Mouse (Mus musculus): Measurements from ENCODE around the gene Sf3b1. TPM values are rescaled to one million over a fixed set of nuclear protein-coding genes. Genes with fewer than 3 reads are reported as not detected.
A peak's percentile ranks its signal among the peaks of the same experiment; 100 is the strongest.
"Not testable (repeated sequence)": the region's sequence is repeated elsewhere in the genome, so short reads cannot be mapped to it uniquely, and the experiment has no call there.

Sf3b1 gene
- 146 and 149 TPM in 2 replicates for polyA plus RNA-seq (2015; fragmentation: Nextera tagmentation; extraction: Ambion mirVana)

DNA sequence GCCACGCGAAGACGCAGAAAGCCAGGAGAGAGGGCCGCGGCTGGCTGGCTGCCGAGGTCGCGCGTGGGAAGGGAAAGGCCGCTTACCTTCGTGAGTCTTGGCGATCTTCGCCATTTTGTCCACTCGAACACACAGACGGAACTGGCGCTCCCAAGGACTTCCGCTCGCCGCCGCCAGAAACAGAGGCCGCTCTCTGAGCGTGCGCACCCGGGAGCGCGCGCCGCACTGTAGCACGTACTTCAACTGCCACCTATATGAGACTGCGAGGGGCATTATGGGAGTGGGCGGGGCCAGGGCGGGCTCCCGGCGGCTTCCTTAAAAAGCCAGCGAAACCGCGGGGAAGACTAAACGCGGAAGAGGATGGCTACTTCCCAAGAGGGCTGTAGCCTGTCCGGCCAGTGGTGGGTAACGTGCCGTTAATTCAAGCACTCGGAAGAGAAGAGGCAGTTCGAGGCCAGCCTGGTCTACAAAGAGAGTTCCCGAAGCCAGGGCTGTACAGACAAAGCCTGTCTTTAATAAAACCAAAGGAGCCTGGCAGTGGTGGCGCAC is at the start of gene Sf3b1:
Gene Sf3b1 (minus strand): TSS at position 229 of the 549 bp plus-strand sequence.
- Histone ChIP-seq H3K4me1 (replicated peaks; ENCODE audit: control insufficient read depth, insufficient read depth, low read length) (0 out of 2 replicates have a peak, but pooled peaks cover 2% of the 10 kb centered on the region), H3K27ac (ENCODE audit: low read depth, low read length) (peak within 1 kb of the TSS; percentile 96), H3K4me3 (ENCODE audit: low read depth, low read length) (peak within 1 kb of the TSS; percentile 94), H3K9me3 (ENCODE audit: control insufficient read depth) (no peaks in the 10 kb centered on the region), H3K27me3 (replicated peaks; ENCODE audit: control insufficient read depth, insufficient read depth, low read length) (no peaks in the 10 kb centered on the region), H3K4me2 (replicated peaks; ENCODE audit: low read depth) (peak within 1 kb of the TSS; percentile 70), H3K9ac (ENCODE audit: low read depth, low read length) (peak within 1 kb of the TSS; percentile 98), H3K36me3 (ENCODE audit: control insufficient read depth, insufficient read depth) (no peaks in the 10 kb centered on the region)
- peak; percentile 98 for ATAC-seq
- no peak for TF ChIP-seq CTCF (IDR thresholded peaks at IDR 0.05; ENCODE audit: low read depth)
- WGBS, result 1% methylated on average over 46 of the region's 46 CpGs

GRCm38 (mm10) chr1:55076395-55076743 is 49.1 kb upstream of the Sf3b1 start:
- Histone ChIP-seq H3K27ac (ENCODE audit: low read depth, low read length) (no peak overlapping the region), H3K4me2 (replicated peaks; ENCODE audit: low read depth) (no peak overlapping the region), H3K9ac (ENCODE audit: low read depth, low read length) (no peak overlapping the region), H3K4me3 (ENCODE audit: low read depth, low read length) (no peak overlapping the region), H3K9me3 (ENCODE audit: control insufficient read depth) (no peaks in the 10 kb centered on the region), H3K36me3 (ENCODE audit: control insufficient read depth, insufficient read depth) (peaks cover 30% of the 10 kb centered on the region), H3K4me1 (replicated peaks; ENCODE audit: control insufficient read depth, insufficient read depth, low read length) (no peaks in the 10 kb centered on the region), H3K27me3 (replicated peaks; ENCODE audit: control insufficient read depth, insufficient read depth, low read length) (no peaks in the 10 kb centered on the region)
- no peak for ATAC-seq
- no peak for TF ChIP-seq CTCF (IDR thresholded peaks at IDR 0.05; ENCODE audit: low read depth)

DNA sequence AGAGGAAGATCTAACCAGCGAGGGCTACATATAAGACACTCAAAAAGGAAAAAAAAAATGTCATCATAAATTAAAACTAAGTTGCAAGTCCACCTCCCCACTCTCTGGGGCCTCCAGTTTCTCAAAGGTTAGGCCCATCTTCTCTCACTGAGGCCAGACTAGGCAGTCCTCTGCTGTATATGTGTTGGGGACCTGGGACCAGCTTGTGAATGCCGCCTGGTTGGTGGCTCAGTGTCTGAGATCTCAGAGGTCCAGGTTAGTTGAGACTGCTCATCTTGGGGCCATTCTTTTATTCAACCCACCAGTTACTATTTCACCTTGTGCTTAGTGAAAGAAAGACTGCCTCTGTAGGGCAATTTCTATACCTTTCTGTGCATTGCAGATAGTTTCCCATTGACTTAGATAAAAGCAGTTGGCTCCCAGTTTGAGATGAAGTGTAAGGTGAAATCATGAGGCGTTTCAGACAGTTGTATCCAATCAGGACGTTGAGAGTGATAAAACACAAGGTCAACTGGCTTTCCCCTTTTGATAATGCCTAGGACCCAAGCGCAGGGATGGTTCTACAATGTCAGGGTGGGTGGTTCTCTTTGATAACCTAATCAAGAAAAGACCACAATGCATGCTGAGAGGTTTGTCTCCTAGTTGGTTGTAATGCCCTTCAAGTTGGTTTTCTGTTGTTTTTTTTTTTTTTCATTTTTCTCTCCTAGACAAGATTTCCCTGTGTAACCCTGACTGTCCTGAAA is 48.5 kb upstream of the Sf3b1 start:
- no peak overlapping the region for H3K4me2 ChIP-seq (replicated peaks; ENCODE audit: low read depth)
- no peaks in the 10 kb centered on the region for H3K27me3 ChIP-seq (replicated peaks; ENCODE audit: control insufficient read depth, insufficient read depth, low read length)
- no peak for TF ChIP-seq CTCF (IDR thresholded peaks at IDR 0.05; ENCODE audit: low read depth)
- ATAC-seq, result no peak
- no peak overlapping the region for H3K4me3 ChIP-seq (ENCODE audit: low read depth, low read length)
- H3K36me3 ChIP-seq (ENCODE audit: control insufficient read depth, insufficient read depth), result peaks cover 30% of the 10 kb centered on the region
- no peak overlapping the region for H3K9ac ChIP-seq (ENCODE audit: low read depth, low read length)
- WGBS, result 58% methylated on average over 5 of the region's 5 CpGs
- no peak overlapping the region for H3K27ac ChIP-seq (ENCODE audit: low read depth, low read length)
- no peaks in the 10 kb centered on the region for H3K4me1 ChIP-seq (replicated peaks; ENCODE audit: control insufficient read depth, insufficient read depth, low read length)
- no peaks in the 10 kb centered on the region for H3K9me3 ChIP-seq (ENCODE audit: control insufficient read depth)

DNA sequence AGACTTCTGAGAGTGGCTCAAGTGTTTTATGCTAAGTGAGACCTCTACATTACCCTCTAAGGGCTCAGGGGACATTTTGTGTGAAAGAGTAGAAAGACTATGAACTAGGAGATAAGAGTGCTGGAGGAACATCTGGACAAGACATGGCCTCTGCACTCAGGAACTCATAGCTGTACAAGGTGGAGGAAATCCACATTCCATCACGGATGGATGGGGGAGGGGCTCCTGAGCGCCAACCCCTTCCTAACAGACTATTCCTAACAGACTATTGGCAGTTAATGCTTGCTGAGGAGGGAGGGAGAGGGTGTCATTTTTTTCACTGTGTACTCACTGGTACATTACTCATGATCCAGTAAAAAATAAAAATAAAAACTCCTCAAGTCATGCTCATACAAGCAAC is 47.5 kb upstream of the Sf3b1 start:
- no peak for TF ChIP-seq CTCF (IDR thresholded peaks at IDR 0.05; ENCODE audit: low read depth)
- H3K9me3 ChIP-seq (ENCODE audit: control insufficient read depth), result no peaks in the 10 kb centered on the region
- H3K4me2 ChIP-seq (replicated peaks; ENCODE audit: low read depth), result no peak overlapping the region
- H3K4me1 ChIP-seq (replicated peaks; ENCODE audit: control insufficient read depth, insufficient read depth, low read length), result no peaks in the 10 kb centered on the region
- peaks cover 25% of the 10 kb centered on the region for H3K36me3 ChIP-seq (ENCODE audit: control insufficient read depth, insufficient read depth)
- H3K9ac ChIP-seq (ENCODE audit: low read depth, low read length), result no peak overlapping the region
- no peak overlapping the region for H3K4me3 ChIP-seq (ENCODE audit: low read depth, low read length)
- WGBS, result 35% methylated on average over 2 of the region's 2 CpGs
- H3K27ac ChIP-seq (ENCODE audit: low read depth, low read length), result no peak overlapping the region
- H3K27me3 ChIP-seq (replicated peaks; ENCODE audit: control insufficient read depth, insufficient read depth, low read length), result no peaks in the 10 kb centered on the region
- no peak for ATAC-seq

DNA sequence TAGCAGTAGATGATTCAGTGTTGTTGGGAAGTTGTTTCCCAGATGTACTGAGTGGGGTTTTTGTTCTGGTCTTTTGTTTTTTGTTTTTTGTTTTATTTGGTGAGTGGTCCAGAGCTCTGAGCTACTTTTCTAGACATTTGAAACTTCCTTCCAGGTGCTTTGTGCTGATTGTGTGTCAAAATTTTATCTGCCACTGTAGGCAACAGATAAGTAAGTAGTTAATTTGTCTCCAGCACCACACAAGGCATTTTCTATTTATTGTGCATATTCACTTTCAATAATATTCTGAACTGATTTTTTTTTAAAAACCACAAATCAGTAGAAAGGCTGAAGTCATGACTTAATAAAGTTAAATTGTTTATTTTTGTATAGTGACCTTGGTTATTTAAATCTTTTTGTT is 45.0 kb upstream of the Sf3b1 start:
- not testable (repeated sequence) for H3K9me3 ChIP-seq (ENCODE audit: control insufficient read depth); H3K4me1 ChIP-seq (replicated peaks; ENCODE audit: control insufficient read depth, insufficient read depth, low read length); H3K4me2 ChIP-seq (replicated peaks; ENCODE audit: low read depth); H3K27ac ChIP-seq (ENCODE audit: low read depth, low read length); H3K9ac ChIP-seq (ENCODE audit: low read depth, low read length); ATAC-seq; H3K4me3 ChIP-seq (ENCODE audit: low read depth, low read length); H3K27me3 ChIP-seq (replicated peaks; ENCODE audit: control insufficient read depth, insufficient read depth, low read length)
- peaks cover 29% of the 10 kb centered on the region for H3K36me3 ChIP-seq (ENCODE audit: control insufficient read depth, insufficient read depth)

GRCm38 (mm10) chr1:55061772-55062171 is 34.5 kb upstream of the Sf3b1 start:
- no peak for ATAC-seq
- WGBS, result 87% methylated on average over 4 of the region's 4 CpGs
- Histone ChIP-seq H3K27ac (ENCODE audit: low read depth, low read length) (no peak overlapping the region), H3K4me2 (replicated peaks; ENCODE audit: low read depth) (no peak overlapping the region), H3K9ac (ENCODE audit: low read depth, low read length) (no peak overlapping the region), H3K4me3 (ENCODE audit: low read depth, low read length) (no peak overlapping the region), H3K4me1 (replicated peaks; ENCODE audit: control insufficient read depth, insufficient read depth, low read length) (no peaks in the 10 kb centered on the region), H3K9me3 (ENCODE audit: control insufficient read depth) (no peaks in the 10 kb centered on the region), H3K36me3 (ENCODE audit: control insufficient read depth, insufficient read depth) (peaks cover 22% of the 10 kb centered on the region), H3K27me3 (replicated peaks; ENCODE audit: control insufficient read depth, insufficient read depth, low read length) (no peaks in the 10 kb centered on the region)
- no peak for TF ChIP-seq CTCF (IDR thresholded peaks at IDR 0.05; ENCODE audit: low read depth)
